Mouse (Mus musculus) left cerebral cortex, adult 11 months (tissue): Measurements from ENCODE around the gene Slc23a2.

Source experiments
- DNase-seq: peaks from one replicate; pipeline ENCODE4 v3.0.0; 2022; ENCODE audit warnings: low spot score

Slc23a2 gene

DNA sequence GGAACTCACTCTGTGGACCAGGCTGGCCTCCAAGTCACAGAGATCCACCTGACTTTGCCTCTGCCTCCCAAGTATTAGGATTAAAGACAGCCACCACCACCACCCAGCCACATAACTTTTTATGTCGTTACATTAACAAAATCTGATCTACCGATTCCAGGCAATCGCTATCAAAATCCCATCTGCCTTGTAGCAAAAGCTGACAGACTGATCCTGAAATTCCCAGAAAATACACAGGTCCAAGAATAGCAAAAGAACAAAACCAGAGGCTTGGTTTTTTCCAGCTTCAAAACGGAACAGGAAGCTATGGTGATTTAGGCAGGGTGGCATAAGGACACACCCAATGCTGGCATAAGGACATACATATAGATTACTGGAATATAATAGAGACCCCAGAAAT lies 10.2 kb downstream of the Slc23a2 start:
- DNase-seq, result no peak

DNA sequence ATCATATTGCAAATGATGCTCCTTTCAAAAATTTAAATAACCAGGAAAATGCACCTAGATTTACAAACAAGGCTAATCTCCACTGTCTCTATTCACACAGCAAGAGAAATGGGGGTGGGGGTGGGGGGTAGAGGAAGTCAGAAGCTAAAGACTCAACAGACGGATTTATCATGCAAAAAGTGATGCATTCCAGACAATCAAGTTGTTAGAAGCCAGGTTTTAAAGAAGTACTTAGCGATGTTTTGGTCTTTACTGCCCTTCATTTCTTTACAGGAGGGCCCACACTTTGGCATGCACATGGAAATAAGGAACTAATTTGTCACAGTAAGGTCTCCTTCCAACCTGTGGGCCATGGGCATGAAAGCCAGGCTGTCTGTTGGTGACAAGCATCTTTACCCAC lies 11.5 kb downstream of the Slc23a2 start:
- DNase-seq, result no peak

DNA sequence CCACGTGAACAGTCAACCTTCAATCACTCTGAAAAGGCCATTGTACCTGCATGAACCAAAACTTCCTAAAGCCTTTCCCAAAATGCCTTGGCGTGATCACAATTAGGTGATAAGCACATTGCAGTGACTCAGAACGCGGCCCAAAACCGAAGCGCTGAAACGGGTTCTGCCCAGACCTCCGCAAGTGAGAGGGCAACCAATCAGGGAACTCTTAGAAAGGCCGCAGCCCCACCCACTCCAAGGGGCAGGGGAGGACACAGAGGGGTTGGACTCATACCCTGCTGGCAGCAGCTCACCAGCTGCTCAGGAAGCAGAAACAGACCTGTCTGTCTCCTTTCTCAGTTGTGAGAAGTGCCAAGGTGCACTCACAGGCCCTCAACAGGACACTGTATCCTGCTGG lies 13.6 kb downstream of the Slc23a2 start:
- no peak for DNase-seq

DNA sequence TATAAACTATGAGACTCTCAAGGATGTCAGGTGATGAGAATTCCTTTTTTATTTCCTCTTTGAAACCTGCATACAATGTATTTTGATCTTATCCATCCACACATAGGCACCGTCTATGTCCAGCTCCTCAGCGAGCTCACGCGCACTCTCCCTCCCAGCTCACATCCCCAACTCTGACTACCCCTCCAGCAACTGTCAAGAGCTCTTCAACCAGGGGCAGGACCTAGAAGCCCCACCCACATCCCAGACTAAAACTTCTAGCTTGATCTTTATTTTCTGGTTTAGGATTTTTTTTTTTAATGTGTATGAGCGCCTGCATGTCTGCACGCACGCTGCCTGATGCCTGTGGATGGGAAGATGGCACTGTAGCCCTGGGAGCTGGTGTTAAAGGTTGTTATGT lies 14.9 kb downstream of the Slc23a2 start:
- DNase-seq, result no peak

DNA sequence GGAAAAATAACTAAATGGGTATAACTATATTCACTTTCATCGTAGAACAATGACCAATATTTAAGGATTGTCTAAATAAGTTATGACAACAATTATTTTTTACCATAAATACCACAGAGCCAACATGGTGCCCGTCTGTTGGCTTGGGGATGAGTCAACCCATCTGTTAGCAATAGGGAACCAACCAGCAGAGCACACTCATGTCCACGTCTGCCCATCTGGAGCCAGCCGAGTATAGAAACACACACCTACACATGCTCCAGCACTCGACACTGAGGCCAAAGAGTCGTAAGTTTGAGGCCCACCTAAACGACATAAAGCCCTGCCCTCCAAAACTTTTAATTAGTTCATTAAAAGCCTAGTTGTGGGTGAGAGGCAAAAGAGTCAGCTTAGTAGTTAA lies 15.7 kb downstream of the Slc23a2 start:
- DNase-seq, result no peak

DNA sequence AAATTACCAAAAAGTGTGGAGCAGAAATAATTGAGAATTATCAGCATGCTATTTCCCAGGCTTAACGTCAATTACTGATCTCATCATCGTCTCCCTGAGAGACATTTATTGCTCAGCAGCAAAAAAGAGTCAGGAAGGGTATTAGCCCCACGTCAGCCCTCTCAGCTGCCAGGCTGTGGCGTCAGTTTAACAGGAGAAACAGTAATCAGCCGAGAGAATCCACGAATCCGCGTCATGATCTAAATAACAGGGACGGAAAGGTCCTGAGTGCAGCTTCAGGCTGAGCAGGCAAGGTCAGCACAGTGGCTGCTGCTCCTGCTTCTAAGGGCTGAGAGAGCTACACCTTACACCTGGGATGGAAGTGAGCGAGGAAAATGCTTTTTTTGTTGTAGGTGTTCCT lies 17.0 kb downstream of the Slc23a2 start:
- DNase-seq, result no peak

DNA sequence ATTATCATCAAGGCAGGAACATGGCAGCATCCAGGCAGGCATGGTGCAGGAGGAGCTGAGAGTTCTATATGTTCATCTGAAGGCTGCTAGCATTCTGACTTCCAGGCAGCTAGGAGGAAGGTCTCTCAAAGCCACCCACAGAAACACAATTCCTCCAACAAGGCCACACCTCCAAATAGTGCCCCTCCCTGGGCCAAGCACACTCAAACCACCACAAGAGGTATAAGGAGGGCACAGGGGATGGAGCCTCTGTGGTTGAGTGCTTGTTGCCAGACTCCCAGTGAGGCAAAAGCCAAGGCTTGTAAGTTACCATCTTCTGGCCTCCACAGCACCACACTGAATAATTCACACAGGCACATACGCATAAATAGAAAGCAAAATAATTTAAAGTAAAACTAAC lies 18.6 kb downstream of the Slc23a2 start:
- DNase-seq, result no peak

DNA sequence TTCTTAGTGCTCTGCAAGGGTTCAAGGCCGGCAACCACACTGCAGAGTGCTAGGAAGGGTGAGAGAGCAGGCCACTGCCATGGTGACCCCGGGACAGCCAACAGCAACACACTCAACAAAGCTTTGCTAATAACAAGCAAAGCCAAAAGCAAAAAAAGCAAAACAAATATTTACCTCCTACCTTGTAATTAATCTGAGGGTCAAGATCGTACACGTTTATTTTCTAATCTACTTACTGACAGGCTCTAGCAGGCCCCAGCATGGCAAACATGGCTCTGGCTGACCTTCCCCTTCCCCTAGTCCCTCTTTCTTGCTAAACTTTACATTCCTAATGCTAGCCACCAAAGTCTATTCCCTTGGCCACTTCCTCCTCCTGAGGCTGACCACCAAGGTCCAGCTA lies 21.8 kb downstream of the Slc23a2 start:
- DNase-seq, result no peak

DNA sequence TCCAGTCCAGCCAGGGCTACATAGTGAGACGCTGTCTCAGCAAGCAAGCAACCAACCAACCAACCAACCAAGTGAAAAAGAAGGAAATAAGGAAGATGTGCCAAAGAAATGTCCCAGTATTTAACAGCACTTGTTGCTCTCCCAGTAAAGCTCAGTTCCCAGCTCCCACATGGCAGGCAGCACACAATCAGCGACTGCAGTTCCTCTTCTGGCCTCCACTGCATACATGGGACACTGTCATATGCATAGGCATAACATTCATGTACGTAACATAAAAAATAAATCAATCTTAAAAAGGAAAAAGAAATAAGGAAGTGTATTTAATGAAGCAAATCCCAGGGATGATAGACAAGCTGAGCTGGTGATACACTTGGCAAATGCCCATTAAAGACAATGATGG lies 23.9 kb downstream of the Slc23a2 start:
- DNase-seq, result no peak

DNA sequence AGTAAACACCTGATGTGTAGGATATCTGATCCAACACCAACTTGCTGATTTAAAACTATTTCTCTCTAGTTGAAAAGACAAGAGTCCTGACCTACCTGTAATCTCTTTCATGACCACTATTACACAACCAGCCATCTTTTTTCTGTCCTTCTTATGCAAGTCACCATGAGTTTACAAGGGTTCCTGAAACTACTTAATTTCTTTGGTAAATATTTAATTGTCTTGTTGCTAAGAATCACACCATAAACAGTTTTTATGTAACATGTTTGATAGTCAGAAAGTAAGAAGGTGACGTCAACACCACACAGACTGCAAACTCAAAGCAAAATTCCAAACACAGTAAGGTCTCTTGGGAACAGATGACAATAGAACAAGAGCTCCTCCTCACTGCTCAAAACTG lies 26.3 kb downstream of the Slc23a2 start:
- no peak for DNase-seq

DNA sequence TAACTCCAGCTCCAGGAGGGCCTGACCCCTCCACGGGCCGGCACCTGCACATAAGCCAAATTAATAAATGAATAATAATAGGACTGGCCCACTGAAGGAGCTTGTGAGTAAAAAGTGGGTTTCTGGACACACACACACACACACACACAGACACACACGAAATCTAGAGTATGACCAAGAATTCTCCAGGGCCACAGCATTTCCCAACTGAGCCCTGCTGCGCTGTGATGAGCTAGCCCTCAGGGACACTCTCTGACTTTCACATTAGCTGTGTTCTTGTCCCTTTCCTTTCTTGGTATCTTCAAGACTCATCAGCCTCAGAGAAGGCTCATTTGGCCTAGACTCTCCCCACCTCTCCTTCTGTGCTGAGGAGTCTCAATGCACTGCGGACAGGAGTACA lies 29.0 kb downstream of the Slc23a2 start:
- no peak for DNase-seq

DNA sequence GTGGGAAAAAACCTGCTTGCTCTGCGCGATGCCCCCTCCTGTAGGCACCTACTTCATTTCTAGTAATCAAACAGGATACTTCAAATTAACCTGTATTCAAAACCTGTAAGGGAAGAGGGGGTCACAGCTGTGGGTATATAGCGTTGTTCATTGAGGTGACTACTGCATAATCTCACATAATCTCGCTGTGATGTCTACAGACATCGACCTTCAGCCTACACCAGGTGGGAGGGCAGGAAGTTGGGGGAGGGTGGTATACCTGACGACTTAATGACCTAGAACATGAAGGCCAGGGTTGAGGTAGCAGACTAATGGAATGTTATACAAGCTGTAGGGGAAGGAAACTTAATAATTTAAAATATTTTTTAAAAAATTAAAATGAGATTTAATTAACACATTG lies 29.6 kb downstream of the Slc23a2 start:
- no peak for DNase-seq

DNA sequence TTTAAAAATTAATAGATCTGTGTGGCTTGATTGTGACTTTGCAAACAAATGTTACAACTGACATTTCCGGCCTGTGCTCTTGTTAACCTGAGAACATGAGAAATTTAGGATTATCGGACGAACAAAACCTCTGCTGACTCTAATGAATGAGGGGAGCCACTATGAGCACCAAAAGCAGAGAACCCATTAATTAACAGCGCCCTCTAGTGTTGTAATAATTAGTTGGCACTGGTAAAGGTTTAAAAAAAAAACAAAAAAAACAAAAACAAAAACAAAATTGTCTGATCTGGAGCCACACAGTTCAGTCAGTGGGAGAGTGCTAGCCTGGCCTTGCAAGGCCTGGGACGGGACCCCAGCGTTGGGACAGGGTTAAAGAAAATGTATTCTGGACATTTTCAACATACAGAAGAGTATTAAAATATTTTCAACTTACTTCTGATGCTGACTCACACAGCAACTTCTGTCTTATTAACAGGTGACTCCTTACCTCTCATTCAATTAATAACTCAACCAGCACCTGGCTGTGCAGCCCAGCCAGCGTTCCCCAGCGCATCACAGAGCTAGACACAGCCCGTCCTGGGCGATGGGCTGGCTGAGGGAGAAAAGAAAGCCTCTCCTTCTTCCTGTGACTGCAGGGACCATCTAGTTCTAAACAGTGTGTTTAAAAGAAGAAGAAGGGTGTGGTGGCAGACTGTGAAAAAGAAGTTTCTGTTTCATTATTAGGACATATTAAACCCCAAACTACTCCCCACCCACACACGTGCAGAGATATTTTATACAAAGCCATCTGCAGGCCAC lies 30.7 kb downstream of the Slc23a2 start:
- no peak for DNase-seq

DNA sequence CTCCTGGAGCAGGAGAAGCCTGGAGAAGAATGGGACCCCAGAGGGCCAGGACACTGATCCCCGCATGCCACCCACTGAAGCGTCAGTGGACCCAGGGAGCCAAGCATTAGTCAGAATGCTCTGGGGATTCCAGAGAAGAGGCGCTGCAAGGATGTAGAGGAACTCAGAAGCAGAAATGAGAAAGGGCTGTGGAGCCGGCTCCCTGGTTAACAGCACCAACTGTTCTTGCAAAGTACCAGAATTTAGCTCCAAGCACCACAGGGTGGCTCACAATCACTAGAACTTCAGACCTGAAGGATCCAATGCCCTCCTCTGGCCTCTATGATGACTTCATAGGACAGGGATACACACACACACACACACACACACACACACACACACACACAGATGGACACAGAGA lies 32.6 kb downstream of the Slc23a2 start:
- no peak for DNase-seq

DNA sequence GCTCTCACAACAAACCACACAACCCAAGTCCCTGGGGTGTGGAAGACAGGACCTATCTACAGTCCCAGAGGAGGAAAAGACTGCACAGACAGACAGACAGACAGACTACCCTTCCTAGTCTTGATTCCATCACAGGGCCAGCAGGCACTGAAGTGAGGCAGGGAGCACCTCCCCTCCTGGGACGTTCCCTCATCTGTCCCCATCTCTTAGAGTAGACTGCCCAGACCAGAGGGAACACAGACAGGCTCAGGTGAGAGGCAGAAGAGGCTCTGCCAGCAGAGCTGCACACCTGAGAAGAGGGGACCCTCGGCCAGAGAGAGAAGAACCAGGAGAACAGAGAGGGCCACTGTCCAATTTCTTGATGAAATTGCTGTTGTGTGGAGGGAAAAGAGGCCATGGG lies 33.0 kb downstream of the Slc23a2 start:
- no peak for DNase-seq

DNA sequence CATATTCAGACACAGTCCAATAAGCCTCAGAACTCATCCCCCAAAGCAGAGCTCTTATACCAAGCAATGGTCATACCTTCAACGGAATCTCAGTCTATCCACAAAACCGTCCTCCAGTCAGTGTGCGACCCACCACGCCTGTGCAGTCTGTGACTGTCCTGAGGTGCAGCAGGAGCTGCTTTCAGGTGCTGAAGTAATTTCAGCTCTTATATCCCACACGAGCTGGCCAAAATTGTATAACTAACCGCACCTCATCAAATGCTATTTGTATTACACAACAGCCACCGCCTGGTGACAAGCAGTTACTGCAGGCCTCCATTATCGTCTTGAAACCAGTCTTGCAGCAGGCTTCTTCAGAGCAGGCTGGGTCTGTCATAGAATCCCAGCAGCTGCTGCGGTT lies 33.6 kb downstream of the Slc23a2 start:
- DNase-seq, result peak; percentile 79

DNA sequence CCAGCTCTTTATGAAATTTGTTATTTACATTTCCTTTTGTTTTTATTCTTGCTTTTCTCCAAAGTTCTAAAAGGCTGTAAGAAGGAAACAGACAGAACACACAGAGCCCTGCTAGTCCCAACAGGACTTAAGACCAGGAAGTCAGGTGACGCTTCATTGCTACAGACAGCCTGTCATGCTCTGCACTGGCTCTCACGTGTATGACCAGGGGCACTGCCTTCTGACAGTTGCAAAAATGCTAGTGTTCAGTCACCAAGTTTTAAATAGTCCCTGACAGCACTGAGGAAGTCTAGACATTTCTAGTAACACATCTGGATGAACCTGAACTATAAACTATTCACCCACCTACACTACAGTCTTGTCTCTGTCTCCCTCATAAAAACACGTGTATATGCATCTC lies 34.2 kb downstream of the Slc23a2 start:
- peak; percentile 44 for DNase-seq

DNA sequence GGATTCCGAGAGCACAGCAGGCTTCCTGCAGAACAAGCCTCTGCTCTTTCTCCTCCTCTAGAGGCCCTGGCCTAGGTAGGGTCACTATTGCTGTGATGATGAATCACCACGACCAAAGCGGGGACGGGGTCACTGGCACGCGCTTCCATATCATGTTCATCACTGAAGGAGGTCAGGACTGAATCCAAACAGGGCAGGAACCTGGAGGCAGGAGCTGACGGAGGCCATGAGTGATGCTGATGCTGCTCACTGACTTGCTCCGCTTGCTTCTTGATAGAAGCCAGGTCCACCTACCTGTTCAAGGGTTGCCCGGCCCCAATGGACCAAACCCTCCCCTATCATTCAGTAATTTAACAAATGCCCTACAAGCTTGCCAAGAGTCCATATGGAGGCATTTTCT lies 35.9 kb downstream of the Slc23a2 start:
- no peak for DNase-seq

DNA sequence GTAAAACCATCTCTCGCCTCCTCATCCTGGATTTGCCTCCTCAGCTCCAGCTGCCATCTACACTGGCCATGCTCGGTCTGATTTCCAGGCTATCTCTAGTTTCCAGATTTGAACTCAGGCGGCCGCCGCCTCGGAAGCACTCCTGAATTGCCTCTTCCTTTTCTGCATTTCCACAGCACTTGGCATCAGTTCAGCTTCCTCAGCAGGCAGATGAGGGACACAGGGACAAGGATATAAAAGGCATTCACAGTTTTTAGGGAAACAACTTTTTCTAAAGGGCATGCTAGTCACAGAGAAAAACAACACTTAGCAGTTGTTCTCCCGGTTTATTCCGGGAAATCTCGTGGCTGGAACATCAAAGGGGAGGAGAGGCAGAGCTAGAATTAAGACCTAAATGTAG lies 37.3 kb downstream of the Slc23a2 start:
- peak; percentile 61 for DNase-seq

DNA sequence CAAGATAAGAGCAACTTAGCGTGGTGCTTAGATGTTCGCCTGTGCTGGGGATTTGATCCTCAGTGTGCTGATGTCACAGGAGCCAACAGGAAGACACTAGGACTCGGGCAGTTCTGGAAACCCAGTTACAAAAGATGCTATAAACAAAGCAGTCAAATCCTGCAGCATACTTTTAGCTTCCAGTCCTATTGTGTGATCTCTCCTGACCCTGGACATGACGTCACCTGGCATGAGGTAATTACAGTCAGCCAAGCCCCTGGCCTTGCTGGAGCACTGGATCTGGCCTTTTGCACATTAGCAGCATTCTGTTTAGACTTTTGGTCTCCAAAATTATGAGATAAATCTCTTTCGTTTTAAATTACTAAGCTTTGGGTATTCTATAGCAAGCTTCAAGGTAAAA lies 38.8 kb downstream of the Slc23a2 start:
- no peak for DNase-seq

DNA sequence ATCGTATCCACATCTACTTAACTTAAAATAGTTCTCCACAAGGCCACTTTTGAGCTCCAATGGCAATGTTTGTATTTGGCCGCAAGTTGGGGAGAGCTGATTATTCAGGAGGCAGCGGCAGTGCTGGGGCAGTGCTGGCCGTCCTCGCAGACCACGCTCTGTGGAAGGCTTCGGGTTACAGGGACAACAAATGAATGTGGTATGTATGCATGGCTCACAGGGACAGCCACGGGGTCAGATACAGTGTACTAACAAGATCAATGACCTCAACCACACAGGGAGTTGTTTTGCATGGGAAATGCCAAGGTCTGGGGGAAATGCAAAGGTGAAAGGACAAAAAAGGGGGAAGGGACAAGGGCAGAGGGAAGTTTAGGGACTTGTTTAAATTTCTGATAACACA lies 41.6 kb downstream of the Slc23a2 start:
- no peak for DNase-seq

DNA sequence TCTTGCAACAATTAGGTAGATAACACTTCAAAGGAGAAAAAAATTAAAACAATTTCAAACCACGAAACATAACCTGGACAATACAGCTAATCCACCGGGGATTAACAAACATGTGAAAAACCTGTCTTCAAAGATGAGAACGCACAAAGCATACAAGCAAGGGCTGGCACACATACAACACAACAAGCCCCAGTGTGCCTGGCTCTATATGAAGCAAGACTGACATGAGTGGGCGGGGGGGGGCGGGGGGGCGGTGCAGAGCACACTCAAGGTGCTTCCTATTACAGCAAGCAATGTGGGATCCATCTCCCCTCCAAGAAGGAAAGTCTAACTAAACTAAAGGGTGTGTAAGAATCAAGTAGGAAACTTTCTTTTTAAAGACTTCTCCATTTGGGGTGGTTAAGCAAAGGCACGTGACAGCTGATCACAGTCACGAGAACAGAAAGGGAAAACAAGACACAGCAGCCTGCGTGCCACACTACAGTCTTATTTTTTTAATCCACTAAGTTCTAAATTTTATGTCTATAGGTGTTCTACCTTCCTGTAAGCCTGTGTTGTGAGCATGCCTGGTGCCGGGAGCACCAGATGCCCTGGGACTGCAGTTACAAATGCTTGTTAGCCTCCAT lies 42.3 kb downstream of the Slc23a2 start:
- no peak for DNase-seq

DNA sequence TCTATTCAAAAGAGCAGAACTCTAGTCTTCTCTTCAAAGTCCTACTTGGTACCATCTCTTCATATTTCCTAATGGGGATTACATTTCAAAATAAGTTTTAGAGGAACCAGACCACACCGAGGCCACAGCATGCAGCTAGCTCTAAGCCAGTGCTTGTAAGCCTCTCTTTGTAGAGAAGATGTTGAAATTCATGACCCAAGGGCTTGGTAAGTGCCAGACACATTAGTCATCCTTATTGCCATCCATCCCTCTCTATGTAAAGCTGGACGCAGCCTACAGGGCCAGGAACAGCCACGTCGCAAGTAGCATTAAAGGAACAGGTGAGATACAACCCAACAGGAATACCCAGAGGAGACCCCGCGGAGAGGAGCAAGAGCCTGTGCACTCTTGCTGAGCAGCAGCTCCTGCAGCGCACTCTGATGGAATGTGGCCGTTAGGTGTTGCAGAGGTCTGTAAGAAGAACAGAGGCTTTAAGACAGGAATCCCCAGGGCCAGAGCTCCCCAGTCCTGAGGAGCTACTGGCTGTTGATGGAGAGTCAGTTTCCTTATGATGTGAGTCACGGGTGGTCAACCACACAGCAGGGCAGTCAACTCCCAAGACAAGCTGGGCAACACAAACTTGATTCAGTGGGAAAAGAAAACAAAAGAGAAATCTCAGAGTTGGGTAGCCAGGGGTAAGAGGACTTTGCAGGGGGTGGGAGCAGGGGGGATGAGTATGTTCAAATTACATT lies 45.8 kb downstream of the Slc23a2 start:
- no peak for DNase-seq
